Mouse (Mus musculus): ENCODE results near the gene C5ar1.

GRCm38 (mm10) chr7:16229869-16230268, 29.5 kb downstream of the C5ar1 start:
- TF ChIP-seq CTCF (IDR thresholded peaks at IDR 0.05) (no peak), POLR2A (IDR thresholded peaks at IDR 0.05; ENCODE audit: insufficient read depth, low read depth, low read length) (no peak)
